Mouse (Mus musculus) myocyte (in vitro differentiated cells): ENCODE results near the gene Dnajb13. TPM values are rescaled to one million over a fixed set of nuclear protein-coding genes. Genes with fewer than 3 reads are reported as not detected.

Source experiments
- H3K27me3 ChIP-seq: one replicate; pipeline ENCODE4 v1.6.1; 2011; ENCODE audit not compliant: control insufficient read depth, insufficient read depth, insufficient read length
- H3K36me3 ChIP-seq: one replicate; pipeline ENCODE4 v1.6.1; 2011; ENCODE audit not compliant: control insufficient read depth, insufficient read depth
- H3K4me2 ChIP-seq: one replicate; pipeline ENCODE4 v1.6.1; 2011; ENCODE audit warnings: low read depth, control low read depth
- H3K4me3 ChIP-seq: one replicate; pipeline ENCODE4 v1.5.1; 2011; ENCODE audit warnings: mild to moderate bottlenecking, control low read depth, moderate library complexity
- H3K79me2 ChIP-seq: one replicate; pipeline ENCODE4 v1.6.1; 2011; ENCODE audit not compliant: control insufficient read depth, insufficient read depth
- H3ac ChIP-seq: one replicate; pipeline ENCODE4 v1.6.1; 2011; ENCODE audit not compliant: control insufficient read depth, insufficient read length
- CEBPB ChIP-seq: IDR thresholded peaks from 2 replicates; pipeline ENCODE4 v1.6.1; 2011; ENCODE audit warnings: mild to moderate bottlenecking, moderate library complexity; ENCODE audit not compliant: poor library complexity, insufficient read depth, severe bottlenecking
- E2F4 ChIP-seq: IDR thresholded peaks from one replicate; pipeline ENCODE4 v1.6.1; 2011; ENCODE audit warnings: mild to moderate bottlenecking, control low read depth, moderate library complexity; ENCODE audit not compliant: insufficient read depth
- MAX ChIP-seq: IDR thresholded peaks from one replicate; pipeline ENCODE4 v1.6.1; 2011; ENCODE audit warnings: low read depth, mild to moderate bottlenecking, control low read depth
- MYOD1 ChIP-seq, 3 experiments: IDR thresholded peaks; one replicate each; pipeline ENCODE4 v1.6.1; 2011; ENCODE audit warnings: control low read depth in 2 of 3, low read depth in 2 of 3, mild to moderate bottlenecking in 2 of 3, moderate library complexity in 1 of 3; ENCODE audit not compliant: insufficient read length in 2 of 3, control insufficient read depth in 1 of 3
- MYOG ChIP-seq, 3 experiments: IDR thresholded peaks; one replicate each; pipeline ENCODE4 v1.6.1; 2011; ENCODE audit warnings: control low read depth in 2 of 3, low read depth in 2 of 3, mild to moderate bottlenecking in 2 of 3; ENCODE audit not compliant: insufficient read length in 2 of 3, control insufficient read depth in 1 of 3, insufficient read depth in 1 of 3
- POLR2A ChIP-seq: IDR thresholded peaks from one replicate; pipeline ENCODE4 v1.6.1; 2011; ENCODE audit warnings: low read depth, mild to moderate bottlenecking, control low read depth, moderate library complexity; ENCODE audit not compliant: insufficient read length
- POLR2AphosphoS2 ChIP-seq: IDR thresholded peaks from one replicate; pipeline ENCODE4 v1.6.1; 2011; ENCODE audit warnings: low read depth, control low read depth; ENCODE audit not compliant: insufficient read length
- REST ChIP-seq: IDR thresholded peaks from one replicate; pipeline ENCODE4 v1.6.1; 2011; ENCODE audit warnings: mild to moderate bottlenecking, control low read depth, moderate library complexity; ENCODE audit not compliant: insufficient read depth, insufficient read length
- SRF ChIP-seq: IDR thresholded peaks from one replicate; pipeline ENCODE4 v1.6.1; 2011; ENCODE audit warnings: low read depth; ENCODE audit not compliant: control insufficient read depth, insufficient read length
- TCF12 ChIP-seq: IDR thresholded peaks from one replicate; pipeline ENCODE4 v1.6.1; 2011; ENCODE audit warnings: mild to moderate bottlenecking, control low read depth; ENCODE audit not compliant: poor library complexity, insufficient read depth, severe bottlenecking
- TCF3 ChIP-seq: IDR thresholded peaks from one replicate; pipeline ENCODE4 v1.6.1; 2011; ENCODE audit warnings: low read depth, control low read depth; ENCODE audit not compliant: insufficient read length
- USF1 ChIP-seq: IDR thresholded peaks from one replicate; pipeline ENCODE4 v1.6.1; 2011; ENCODE audit warnings: low read depth, mild to moderate bottlenecking, control low read depth, moderate library complexity
- polyA plus RNA-seq: library from polyadenylated mRNA; unstranded; fragments of >200 nt; fragmentation: generic; extraction: Trizol; gene quantifications from one replicate; pipeline ENCODE4 v1.2.1, GENCODE M21; 2012; ENCODE audit warnings: missing spikeins

Gene Dnajb13
- polyA plus RNA-seq, 1 experiment = 0.46 TPM

GRCm38 (mm10) chr7:100554939-100555338 lies 40.2 kb upstream of the Dnajb13 start:
- Histone ChIP-seq H3K4me2 (no peak overlapping the region), H3ac (no peak overlapping the region), H3K79me2 (no peaks in the 10 kb centered on the region), H3K27me3 (no peaks in the 10 kb centered on the region), H3K4me3 (no peak overlapping the region), H3K36me3 (no peaks in the 10 kb centered on the region)
- TF ChIP-seq REST (no peak), E2F4 (no peak)

GRCm38 (mm10) chr7:100550338-100551007 lies 35.7 kb upstream of the Dnajb13 start:
- no peaks in the 10 kb centered on the region for H3K79me2 ChIP-seq
- no peak overlapping the region for H3K4me3 ChIP-seq
- no peaks in the 10 kb centered on the region for H3K36me3 ChIP-seq
- TF ChIP-seq SRF = no peak
- no peak for TF ChIP-seq E2F4
- no peak for TF ChIP-seq MAX
- no peak for TF ChIP-seq TCF3
- no peak for TF ChIP-seq MYOD1 (IDR thresholded peaks at IDR 0.05; ENCODE audit: control insufficient read depth in 1 of 3, insufficient read length in 2 of 3, low read depth in 2 of 3)
- no peak for TF ChIP-seq MYOG (IDR thresholded peaks at IDR 0.05; ENCODE audit: control insufficient read depth in 1 of 3, insufficient read depth in 1 of 3, insufficient read length in 2 of 3, low read depth in 2 of 3)
- TF ChIP-seq USF1 = no peak
- TF ChIP-seq POLR2AphosphoS2 = no peak
- TF ChIP-seq POLR2A = no peak
- TF ChIP-seq CEBPB = no peak
- H3ac ChIP-seq = no peak overlapping the region
- no peaks in the 10 kb centered on the region for H3K27me3 ChIP-seq
- no peak overlapping the region for H3K4me2 ChIP-seq

- TF ChIP-seq CEBPB (no peak), MAX (no peak), POLR2AphosphoS2 (no peak), TCF12 (no peak), REST (no peak), TCF3 (no peak)
- no peak overlapping the region for H3K4me2 ChIP-seq
- H3K79me2 ChIP-seq = no peaks in the 10 kb centered on the region
- H3K4me3 ChIP-seq = no peak overlapping the region
- H3K36me3 ChIP-seq = no peaks in the 10 kb centered on the region
- H3K27me3 ChIP-seq = no peaks in the 10 kb centered on the region
- no peak overlapping the region for H3ac ChIP-seq
These were observed 35.0 kb upstream of the Dnajb13 start for GRCm38 (mm10) chr7:100549796-100550195.

- Histone ChIP-seq H3K4me2 (no peak overlapping the region), H3K4me3 (no peak overlapping the region), H3K27me3 (no peaks in the 10 kb centered on the region), H3K79me2 (no peaks in the 10 kb centered on the region), H3ac (no peak overlapping the region), H3K36me3 (no peaks in the 10 kb centered on the region)
- no peak for TF ChIP-seq E2F4
- TF ChIP-seq TCF3 = no peak
- TF ChIP-seq MAX = no peak
- TF ChIP-seq USF1 = no peak
- TF ChIP-seq SRF = no peak
- no peak for TF ChIP-seq MYOD1 (IDR thresholded peaks at IDR 0.05; ENCODE audit: control insufficient read depth in 1 of 3, insufficient read length in 2 of 3, low read depth in 2 of 3)
- TF ChIP-seq TCF12 = no peak
- TF ChIP-seq POLR2AphosphoS2 = no peak
- TF ChIP-seq CEBPB = no peak
- no peak for TF ChIP-seq REST
These were observed 32.9 kb upstream of the Dnajb13 start for GRCm38 (mm10) chr7:100547631-100548030.

- H3K4me3 ChIP-seq = no peak overlapping the region
- H3K4me2 ChIP-seq = no peak overlapping the region
- H3K79me2 ChIP-seq = no peaks in the 10 kb centered on the region
- TF ChIP-seq POLR2AphosphoS2 (no peak), TCF12 (no peak), E2F4 (no peak), MYOD1 (IDR thresholded peaks at IDR 0.05; ENCODE audit: control insufficient read depth in 1 of 3, insufficient read length in 2 of 3, low read depth in 2 of 3) (no peak), POLR2A (no peak), MAX (no peak), TCF3 (no peak), REST (no peak), CEBPB (no peak), USF1 (no peak), MYOG (IDR thresholded peaks at IDR 0.05; ENCODE audit: control insufficient read depth in 1 of 3, insufficient read depth in 1 of 3, insufficient read length in 2 of 3, low read depth in 2 of 3) (no peak), SRF (no peak)
- no peaks in the 10 kb centered on the region for H3K27me3 ChIP-seq
- H3K36me3 ChIP-seq = peaks cover 3% of the 10 kb centered on the region
- H3ac ChIP-seq = no peak overlapping the region
These were observed 29.7 kb upstream of the Dnajb13 start for GRCm38 (mm10) chr7:100544437-100544836.
